ENCODE assay signal across 15 mouse cellular contexts in the genomic region with DNA sequence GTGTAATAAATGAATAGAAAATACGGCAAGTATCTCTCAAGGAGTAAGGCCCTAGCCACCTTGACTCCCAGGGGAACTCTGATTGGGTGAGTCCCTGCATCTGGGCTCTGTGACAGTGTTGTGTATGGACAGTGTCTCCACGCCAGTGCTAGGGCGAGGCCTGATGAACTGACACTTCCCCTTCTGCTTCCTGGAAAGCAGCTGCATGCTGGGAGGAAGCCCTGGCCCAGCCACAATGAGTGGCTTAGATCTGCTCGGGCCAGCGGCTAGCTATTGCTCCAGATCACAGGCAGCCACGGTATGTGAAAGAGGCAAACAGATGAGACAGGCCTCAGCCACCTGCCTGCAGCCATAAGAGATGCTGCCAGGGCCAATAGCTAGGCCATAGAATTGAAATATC. TPM values are rescaled to one million over a fixed set of nuclear protein-coding genes. Genes with fewer than 3 reads are reported as not detected.
"Had no signal": no experiment of that assay in that cellular context is flagged by ENCODE, and none has a peak within 500 bp of the region (broad histone marks: within the 10 kb centered on the region; RNA-seq: fewer than 3 reads in every experiment).

No protein-coding gene starts in this region.

- H3K36me3 ChIP-seq: lung, embryonic 15.5 days; midbrain, embryonic 13.5 days; neural tube, embryonic 12.5 days had no signal

- H3K4me1 ChIP-seq: lung, embryonic 15.5 days; neural tube, embryonic 12.5 days had no signal

- H3K9me3 ChIP-seq: lung, embryonic 15.5 days; midbrain, embryonic 13.5 days; neural tube, embryonic 12.5 days had no signal

- DNase-seq: kidney, adult 8-10 months; kidney, postnatal 4 days; left cerebral cortex, postnatal 4 days; lung, postnatal 14 days; right cerebral cortex, postnatal 14 days; thymus, adult 18-20 months; thymus, postnatal 14 days had no signal

- H3K27ac ChIP-seq: kidney, postnatal 0 days; lung, embryonic 15.5 days; macrophage; midbrain, embryonic 13.5 days; neural tube, embryonic 12.5 days had no signal

- H3K4me3 ChIP-seq: lung, embryonic 15.5 days; midbrain, embryonic 13.5 days; neural tube, embryonic 12.5 days had no signal

- ATAC-seq: intestine, postnatal 0 days; midbrain, embryonic 13.5 days had no signal

- H3K4me2 ChIP-seq: liver, embryonic 11.5 days; lung, embryonic 15.5 days; midbrain, embryonic 13.5 days; neural tube, embryonic 12.5 days had no signal

- H3K9ac ChIP-seq: lung, embryonic 15.5 days; midbrain, embryonic 13.5 days; neural tube, embryonic 12.5 days had no signal

RNA-seq across cellular contexts. Expression of gene Grm4, which starts 6.0 kb away (rescaled TPM):
- polyA plus RNA-seq: liver, embryonic 16.5 days; macrophage had no signal
